Mouse (Mus musculus) hindbrain, embryonic 16.5 days (tissue): ENCODE data around the gene Cfdp1. TPM values are rescaled to one million over a fixed set of nuclear protein-coding genes. Genes with fewer than 3 reads are reported as not detected.
A peak's percentile ranks its signal among the peaks of the same experiment; 100 is the strongest.

Experiments used
- ATAC-seq: fragments of 200-750 bp; cut with Nextera tagmentation; 2 replicates; pipeline ENCODE4 v1.8.0; 2017; ENCODE audit warnings: moderate TSS enrichment, moderate library complexity
- H3K27ac ChIP-seq: fragments of 300-500 bp; sonication (generic); 2 replicates; pipeline ENCODE4 v1.5.1; 2014; ENCODE audit warnings: low read depth, mild to moderate bottlenecking, control low read depth, low read length, moderate library complexity
- H3K27me3 ChIP-seq: fragments of 300-500 bp; sonication (generic); replicated peaks from 2 replicates; pipeline ENCODE4 v1.6.1; 2014; ENCODE audit warnings: low read length; ENCODE audit not compliant: control insufficient read depth, insufficient read depth
- H3K36me3 ChIP-seq: fragments of 300-500 bp; sonication (generic); 2 replicates; pipeline ENCODE4 v1.6.1; 2014; ENCODE audit warnings: mild to moderate bottlenecking, low read length, moderate library complexity, mixed read lengths; ENCODE audit not compliant: control insufficient read depth, insufficient read depth
- H3K4me1 ChIP-seq: fragments of 300-500 bp; sonication (generic); 2 replicates; pipeline ENCODE4 v1.6.1; 2014; ENCODE audit warnings: low read depth, low read length; ENCODE audit not compliant: control insufficient read depth, insufficient read depth
- H3K4me2 ChIP-seq: fragments of 300-500 bp; sonication (generic); 2 replicates; pipeline ENCODE4 v1.6.1; 2014; ENCODE audit warnings: mild to moderate bottlenecking, low read length, control low read depth, moderate library complexity
- H3K4me3 ChIP-seq: fragments of 300-500 bp; sonication (generic); 2 replicates; pipeline ENCODE4 v1.5.1; 2014; ENCODE audit warnings: mild to moderate bottlenecking, low read length, control low read depth, moderate library complexity
- H3K9ac ChIP-seq: fragments of 300-500 bp; sonication (generic); 2 replicates; pipeline ENCODE4 v1.6.1; 2014; ENCODE audit warnings: low read depth, mild to moderate bottlenecking, control low read depth, low read length, moderate library complexity
- H3K9me3 ChIP-seq: fragments of 300-500 bp; sonication (generic); 2 replicates; pipeline ENCODE4 v1.6.1; 2014; ENCODE audit warnings: mild to moderate bottlenecking, low read length, moderate library complexity; ENCODE audit not compliant: control insufficient read depth
- WGBS: fragments of 180-500 bp; shearing (Covaris S2); extraction: QIAGEN DNeasy Blood & Tissue Kit; methylation state at CpG from one replicate; pipeline ENCODE4 v1.1.7; 2014; 5-methylcytosine and 5-hydroxymethylcytosine counted together
- polyA plus RNA-seq: library from polyadenylated mRNA; unstranded; fragments of >200 nt; fragmentation: Nextera tagmentation; extraction: Ambion mirVana; gene quantifications from 2 replicates; pipeline ENCODE4 v1.2.1, GENCODE M21; 2015

Gene Cfdp1
- polyA plus RNA-seq, 1 experiment from 2014 or later = 210 TPM

DNA sequence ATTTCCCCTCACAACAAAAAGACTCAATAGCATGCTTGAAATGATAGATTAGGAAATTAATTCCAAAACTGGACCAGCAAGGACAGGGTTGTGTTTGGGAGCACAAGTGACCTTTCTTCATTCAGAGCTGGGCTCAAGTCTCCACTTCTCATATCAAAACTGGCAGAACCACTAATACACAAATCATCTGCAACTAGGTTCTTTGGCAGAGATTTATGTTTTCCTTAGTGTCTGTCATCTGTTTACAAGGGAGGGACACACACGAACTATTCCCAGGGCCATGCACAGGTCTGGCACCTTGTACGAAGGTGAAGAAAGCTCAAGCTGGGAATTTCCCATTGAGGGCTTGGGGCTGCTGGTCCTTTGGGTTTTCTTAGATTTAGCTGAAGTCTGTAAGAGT lies 71.9 kb downstream of the Cfdp1 start:
- Histone ChIP-seq H3K4me3 (no peak overlapping the region), H3K4me2 (no peak overlapping the region), H3K9ac (no peak overlapping the region), H3K36me3 (no peaks in the 10 kb centered on the region), H3K27ac (no peak overlapping the region), H3K9me3 (no peaks in the 10 kb centered on the region), H3K4me1 (peaks cover 13% of the 10 kb centered on the region), H3K27me3 (no peaks in the 10 kb centered on the region)
- no peak for ATAC-seq
- WGBS = 86% methylated on average over 2 of the region's 2 CpGs

DNA sequence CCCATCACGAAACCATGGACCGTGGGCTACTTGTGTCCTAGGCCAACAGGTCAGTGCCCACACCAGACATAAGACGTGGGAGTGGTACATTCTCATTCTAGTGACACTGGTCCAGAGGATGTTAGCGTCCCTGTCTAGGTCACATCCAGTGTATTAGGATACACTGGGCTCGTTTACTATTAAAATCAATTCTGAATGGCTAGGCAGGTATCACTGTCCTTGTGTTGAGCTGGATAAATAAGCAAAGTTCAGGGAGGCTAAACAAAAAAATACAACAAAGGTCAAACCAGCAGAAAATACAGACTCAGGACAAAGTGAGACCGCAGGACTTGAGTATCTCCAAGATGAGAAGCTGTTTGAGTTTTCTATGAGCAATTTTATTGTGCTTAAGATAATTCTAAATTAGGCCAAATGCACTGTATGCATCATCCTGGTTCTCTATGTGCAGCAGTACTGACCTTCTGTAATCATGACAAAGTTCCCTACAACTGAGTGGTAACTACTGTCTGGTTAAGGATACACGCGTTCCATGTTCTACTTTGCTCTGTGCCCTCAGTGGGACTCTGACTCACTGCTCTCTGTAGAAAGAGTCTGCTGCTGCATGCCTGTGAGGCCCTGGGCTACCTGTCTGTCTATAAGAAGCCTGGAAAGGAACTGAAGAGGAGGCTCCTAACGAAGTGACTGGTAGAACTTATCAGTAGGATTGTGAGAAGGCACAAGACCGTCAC lies 73.2 kb downstream of the Cfdp1 start:
- no peaks in the 10 kb centered on the region for H3K36me3 ChIP-seq
- H3K9me3 ChIP-seq = no peaks in the 10 kb centered on the region
- H3K27ac ChIP-seq = no peak overlapping the region
- WGBS = 85% methylated on average over 10 of the region's 10 CpGs
- peaks cover 8% of the 10 kb centered on the region for H3K4me1 ChIP-seq
- no peak overlapping the region for H3K9ac ChIP-seq
- no peak overlapping the region for H3K4me2 ChIP-seq
- H3K4me3 ChIP-seq = no peak overlapping the region
- ATAC-seq = no peak
- no peaks in the 10 kb centered on the region for H3K27me3 ChIP-seq

DNA sequence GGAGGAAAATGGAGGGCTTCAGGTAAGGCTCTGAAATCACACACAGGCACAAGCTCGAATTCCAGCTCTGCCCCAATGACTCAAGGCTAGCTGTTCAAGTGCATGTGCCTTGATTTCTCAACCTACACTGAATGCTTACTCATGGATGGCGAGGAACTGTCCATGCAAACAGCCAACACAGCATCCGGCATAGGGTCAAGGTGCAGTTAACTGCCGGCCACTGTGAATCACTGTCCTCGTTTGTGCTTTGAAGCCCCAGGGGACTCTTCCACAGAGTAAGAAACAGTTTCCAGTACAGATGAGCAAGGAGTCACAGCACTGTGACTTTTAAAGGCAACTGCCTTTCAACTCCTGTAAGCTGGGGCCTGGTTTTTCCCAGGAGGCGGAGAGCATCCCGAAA lies 74.4 kb downstream of the Cfdp1 start:
- H3K4me2 ChIP-seq = no peak overlapping the region
- no peak overlapping the region for H3K27ac ChIP-seq
- H3K36me3 ChIP-seq = peaks cover under 1% of the 10 kb centered on the region; the same call in 1 of the 2 replicates
- H3K9ac ChIP-seq = no peak overlapping the region
- no peaks in the 10 kb centered on the region for H3K9me3 ChIP-seq
- no peak for ATAC-seq
- H3K4me3 ChIP-seq = no peak overlapping the region
- no peaks in the 10 kb centered on the region for H3K27me3 ChIP-seq
- WGBS = 70% methylated on average over 7 of the region's 7 CpGs
- H3K4me1 ChIP-seq = peaks cover 8% of the 10 kb centered on the region

DNA sequence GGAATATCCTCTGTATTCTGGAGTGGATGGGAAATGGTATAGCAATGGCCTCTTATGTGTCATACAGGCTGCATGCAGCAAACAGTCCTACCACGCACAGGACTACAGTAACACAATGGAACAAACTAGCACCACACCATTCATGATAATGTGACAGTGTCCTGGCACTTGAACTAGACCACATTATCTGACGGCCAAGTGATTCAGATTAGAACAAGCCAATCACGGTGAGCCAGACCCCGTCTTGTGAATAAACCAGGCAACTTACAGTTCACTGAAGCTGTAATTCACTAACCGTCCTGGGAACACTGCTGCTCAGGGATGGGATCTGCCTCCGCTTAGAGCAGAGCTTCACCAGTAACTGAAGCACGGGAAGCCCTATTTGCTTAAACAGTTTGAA lies 75.3 kb downstream of the Cfdp1 start:
- Histone ChIP-seq H3K4me2 (no peak overlapping the region), H3K9me3 (no peaks in the 10 kb centered on the region), H3K27me3 (no peaks in the 10 kb centered on the region), H3K4me1 (peaks cover 8% of the 10 kb centered on the region), H3K36me3 (peaks cover 4% of the 10 kb centered on the region; the same call in 1 of the 2 replicates), H3K9ac (no peak overlapping the region), H3K27ac (no peak overlapping the region), H3K4me3 (no peak overlapping the region)
- ATAC-seq = 0 out of 2 replicates have a peak, but pooled peaks have one; percentile 20
- 50% methylated on average over 7 of the region's 7 CpGs for WGBS

DNA sequence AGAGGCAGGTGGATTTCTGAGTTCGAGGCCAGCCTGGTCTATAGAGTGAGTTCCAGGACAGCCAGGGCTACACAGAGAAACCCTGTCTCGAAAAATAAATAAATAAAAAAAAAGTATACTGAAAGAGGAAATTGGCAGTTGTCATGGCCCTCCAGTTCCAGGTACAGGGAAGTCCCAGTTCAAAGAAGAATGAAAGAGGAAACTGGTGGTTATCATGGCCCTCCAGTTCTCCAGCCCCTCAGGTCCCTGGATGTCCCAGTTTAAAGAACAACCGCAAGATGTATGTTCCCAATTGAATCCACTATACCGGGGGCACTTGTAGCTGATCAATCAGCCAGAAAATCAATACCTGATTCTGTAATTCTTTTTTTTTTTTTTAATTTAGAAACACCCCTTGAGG lies 77.6 kb downstream of the Cfdp1 start:
- no peak overlapping the region for H3K27ac ChIP-seq
- no peak for ATAC-seq
- peaks cover 4% of the 10 kb centered on the region; the same call in 1 of the 2 replicates for H3K36me3 ChIP-seq
- no peaks in the 10 kb centered on the region for H3K27me3 ChIP-seq
- no peak overlapping the region for H3K9ac ChIP-seq
- H3K4me2 ChIP-seq = no peak overlapping the region
- no peak overlapping the region for H3K4me3 ChIP-seq
- peaks cover under 1% of the 10 kb centered on the region; the same call in 1 of the 2 replicates for H3K4me1 ChIP-seq
- no peaks in the 10 kb centered on the region for H3K9me3 ChIP-seq
- 90% methylated on average over 4 of the region's 4 CpGs for WGBS

DNA sequence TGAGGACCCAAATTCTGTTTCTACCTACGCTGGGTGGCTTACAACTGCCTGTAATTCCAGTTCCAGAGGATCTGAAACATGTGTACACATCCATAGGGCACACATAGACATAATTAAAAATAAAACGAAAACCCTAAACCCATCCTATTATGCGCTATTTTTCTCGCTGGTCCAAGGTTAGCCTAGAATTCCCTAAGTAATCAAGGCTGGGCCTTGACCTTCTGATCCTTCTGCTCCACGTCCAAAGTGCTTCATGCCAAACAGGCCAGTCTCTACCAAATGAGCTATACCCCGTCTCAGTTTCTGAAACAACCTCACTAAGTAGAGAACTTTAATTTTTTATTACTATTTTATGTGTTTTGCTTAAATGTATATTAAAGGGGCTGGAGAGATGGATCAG lies 78.3 kb downstream of the Cfdp1 start:
- Histone ChIP-seq H3K27me3 (no peaks in the 10 kb centered on the region), H3K9me3 (no peaks in the 10 kb centered on the region), H3K4me2 (no peak overlapping the region), H3K9ac (no peak overlapping the region), H3K27ac (no peak overlapping the region), H3K4me3 (no peak overlapping the region), H3K36me3 (peaks cover 4% of the 10 kb centered on the region; the same call in 1 of the 2 replicates), H3K4me1 (peaks cover 2% of the 10 kb centered on the region; the same call in 1 of the 2 replicates)
- 92% methylated on average over 6 of the region's 6 CpGs for WGBS
- no peak for ATAC-seq

DNA sequence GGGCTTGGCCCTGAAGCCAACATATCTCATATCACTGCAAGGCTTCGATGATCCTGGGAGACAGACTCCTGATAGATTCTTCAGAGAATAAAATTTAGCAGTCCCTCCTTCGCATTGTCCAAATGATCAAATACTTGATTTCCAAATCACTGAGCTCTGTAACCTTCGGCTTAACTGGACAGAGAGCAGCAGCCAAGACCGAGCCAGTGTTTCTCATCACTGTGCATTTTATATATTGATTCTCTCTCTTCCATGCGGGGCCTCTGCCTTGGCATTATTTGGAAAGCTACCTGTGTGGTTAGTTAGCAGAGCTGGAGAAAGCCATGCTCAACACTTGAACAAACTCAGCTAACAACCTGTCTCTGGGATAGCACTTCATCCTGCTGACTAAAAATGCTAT lies 80.6 kb downstream of the Cfdp1 start:
- ATAC-seq = no peak
- Histone ChIP-seq H3K4me2 (no peak overlapping the region), H3K27ac (no peak overlapping the region), H3K9me3 (no peaks in the 10 kb centered on the region), H3K36me3 (peaks cover 4% of the 10 kb centered on the region; the same call in 1 of the 2 replicates), H3K4me3 (no peak overlapping the region), H3K4me1 (peaks cover 6% of the 10 kb centered on the region), H3K27me3 (no peaks in the 10 kb centered on the region), H3K9ac (no peak overlapping the region)
- WGBS = 86% methylated on average over 5 of the region's 5 CpGs

DNA sequence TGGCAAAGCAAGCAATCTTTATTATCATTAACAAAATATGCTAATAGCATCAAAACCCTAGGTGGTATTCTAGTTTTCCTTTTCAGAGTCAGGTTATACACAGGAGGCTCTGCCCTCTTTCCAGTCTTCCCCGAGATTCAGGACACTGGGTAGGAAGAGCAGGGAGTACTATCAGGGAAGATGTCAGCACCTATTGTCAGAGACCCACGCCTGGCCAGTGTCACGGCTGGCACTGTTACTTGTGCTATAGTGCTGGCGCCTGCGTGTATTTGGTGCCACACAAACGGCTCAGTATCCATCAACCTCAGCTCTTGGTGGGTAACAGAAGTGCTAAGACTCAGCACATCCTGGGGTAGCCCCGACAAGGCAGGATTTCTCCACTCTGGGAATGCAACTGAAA lies 81.0 kb downstream of the Cfdp1 start:
- ATAC-seq = no peak
- no peak overlapping the region for H3K4me3 ChIP-seq
- no peaks in the 10 kb centered on the region for H3K9me3 ChIP-seq
- no peaks in the 10 kb centered on the region for H3K27me3 ChIP-seq
- WGBS = 86% methylated on average over 7 of the region's 7 CpGs
- no peak overlapping the region for H3K9ac ChIP-seq
- H3K4me2 ChIP-seq = no peak overlapping the region
- no peak overlapping the region for H3K27ac ChIP-seq
- H3K4me1 ChIP-seq = peaks cover 6% of the 10 kb centered on the region
- H3K36me3 ChIP-seq = peaks cover 4% of the 10 kb centered on the region; the same call in 1 of the 2 replicates

DNA sequence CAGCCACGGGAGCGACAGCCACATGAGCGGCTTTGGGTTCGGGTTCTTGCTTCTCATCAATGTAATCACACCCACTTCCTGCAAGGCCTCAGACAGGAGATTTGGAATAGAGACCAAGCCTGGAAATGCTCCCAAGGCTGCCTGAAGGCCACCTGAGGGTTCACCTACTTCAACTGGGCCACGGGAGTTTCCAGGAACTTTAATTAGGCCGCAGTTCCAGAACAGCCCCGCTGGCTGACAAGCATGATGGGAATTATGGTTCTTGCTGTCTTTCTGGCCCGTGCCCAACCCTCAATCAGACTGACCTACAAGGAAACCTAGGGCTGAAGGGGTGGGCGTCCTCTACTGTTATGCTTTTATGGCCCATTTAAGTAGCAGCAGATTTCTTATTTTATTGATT lies 82.0 kb downstream of the Cfdp1 start:
- H3K36me3 ChIP-seq = peaks cover 7% of the 10 kb centered on the region; the same call in 1 of the 2 replicates
- no peak overlapping the region for H3K27ac ChIP-seq
- no peaks in the 10 kb centered on the region for H3K27me3 ChIP-seq
- no peak overlapping the region for H3K9ac ChIP-seq
- H3K4me3 ChIP-seq = no peak overlapping the region
- no peak overlapping the region for H3K4me2 ChIP-seq
- H3K9me3 ChIP-seq = no peaks in the 10 kb centered on the region
- no peak for ATAC-seq
- 83% methylated on average over 9 of the region's 9 CpGs for whole genome bisulfite sequencing
- peaks cover 6% of the 10 kb centered on the region for H3K4me1 ChIP-seq
